Mouse (Mus musculus) layer of hippocampus, postnatal 36 days (tissue): Measurements from ENCODE around the gene Ces5a. TPM values are rescaled to one million over a fixed set of nuclear protein-coding genes. Genes with fewer than 3 reads are reported as not detected.

Source experiments
- total RNA-seq, 2 experiments: library from RNA; stranded (reverse); gene quantifications; 2 replicates each; pipeline ENCODE4 v1.2.3; 2021

The Ces5a gene
- total RNA-seq, 2 experiments from 2014 or later: 0.73 to 1.7 TPM

Other genes with a start within 250 kb of the Ces5a start
- not detected for gene Ces1g, start 198.5 kb downstream of the Ces5a start, total RNA-seq
- gene Ces1h, start 156.1 kb downstream of the Ces5a start, total RNA-seq: not detected